Mouse (Mus musculus): ENCODE data around the gene Gm5039. TPM values are rescaled to one million over a fixed set of nuclear protein-coding genes. Genes with fewer than 3 reads are reported as not detected.
A peak's percentile ranks its signal among the peaks of the same experiment; 100 is the strongest.
"Not testable (repeated sequence)": the region's sequence is repeated elsewhere in the genome, so short reads cannot be mapped to it uniquely, and the experiment has no call there.

Gene Gm5039
- polyA plus RNA-seq (2015; fragmentation: Nextera tagmentation; extraction: Ambion mirVana) = not detected in 2 replicates

DNA sequence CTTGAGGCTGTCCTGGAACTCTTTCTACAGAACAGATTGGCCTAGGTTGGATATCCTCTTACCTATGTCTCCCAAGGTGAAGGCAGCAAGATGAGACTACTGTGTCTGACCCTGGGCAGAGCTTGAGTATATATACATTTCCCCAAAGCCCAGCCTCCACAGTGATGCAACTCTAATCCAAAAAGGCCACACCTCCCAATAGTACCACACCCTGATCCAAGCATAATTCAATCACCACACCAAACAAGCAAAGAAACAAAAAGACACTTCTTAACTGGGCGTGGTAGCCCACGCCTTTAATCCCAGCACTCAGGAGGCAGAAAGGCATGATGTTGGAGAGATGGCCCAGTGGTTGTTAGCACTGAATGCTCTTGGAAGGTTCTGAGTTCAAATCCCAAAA, at the start of gene Gm5039:
Gene Gm5039 (minus strand): TSS at position 101 of the 400 bp plus-strand sequence.
- not testable (repeated sequence) for H3K4me1 ChIP-seq (ENCODE audit: insufficient read depth); H3K27me3 ChIP-seq (ENCODE audit: insufficient read depth, low read length); H3K36me3 ChIP-seq (replicated peaks; ENCODE audit: insufficient read depth, low read length); DNase-seq; H3K9me3 ChIP-seq (ENCODE audit: low read length); H3K27ac ChIP-seq (ENCODE audit: low read depth); H3K9ac ChIP-seq (replicated peaks); H3K4me3 ChIP-seq (ENCODE audit: low read depth, low read length); ATAC-seq; H3K4me2 ChIP-seq (ENCODE audit: low read depth, low read length)
- WGBS (ENCODE audit: insufficient replicate concordance) = 85% methylated on average over 2 of the region's 2 CpGs

DNA sequence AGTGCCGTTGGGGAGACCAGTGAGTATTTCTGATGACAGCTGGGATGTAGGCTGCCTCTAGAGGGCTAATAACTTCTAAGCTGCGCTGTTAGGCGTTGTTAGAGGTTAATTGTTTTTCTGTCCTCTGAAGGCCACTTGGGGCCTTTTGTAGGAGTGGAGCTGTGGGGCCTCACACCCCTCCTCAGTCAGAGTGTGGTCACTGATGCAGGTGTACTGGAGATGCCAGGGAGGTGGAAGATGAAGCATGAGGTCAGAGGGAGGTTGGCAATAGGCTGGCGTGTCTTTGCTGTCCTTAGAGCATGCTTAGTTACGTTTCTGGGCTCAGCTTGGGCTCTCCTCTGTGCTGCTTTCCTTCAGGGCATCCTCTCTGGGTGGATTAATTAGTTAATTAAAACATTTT, 48.2 kb upstream of the Gm5039 start:
- ATAC-seq (no peak), DNase-seq (no peak)
- no peak overlapping the region for H3K9ac ChIP-seq (replicated peaks)
- no peaks in the 10 kb centered on the region for H3K36me3 ChIP-seq (replicated peaks; ENCODE audit: insufficient read depth, low read length)
- H3K4me2 ChIP-seq (ENCODE audit: low read depth, low read length) = no peak overlapping the region
- no peaks in the 10 kb centered on the region; the same call in 1 of the 2 replicates for H3K4me1 ChIP-seq (ENCODE audit: insufficient read depth)
- no peak overlapping the region for H3K27ac ChIP-seq (ENCODE audit: low read depth)
- no peaks in the 10 kb centered on the region for H3K9me3 ChIP-seq (ENCODE audit: low read length)
- no peak overlapping the region for H3K4me3 ChIP-seq (ENCODE audit: low read depth, low read length)
- H3K27me3 ChIP-seq (ENCODE audit: insufficient read depth, low read length) = no peaks in the 10 kb centered on the region
- TF ChIP-seq EP300 (IDR thresholded peaks at IDR 0.05; ENCODE audit: low read depth) = no peak
- no peak for TF ChIP-seq CTCF (IDR thresholded peaks at IDR 0.05; ENCODE audit: low read depth)
- WGBS (ENCODE audit: insufficient replicate concordance) = 86% methylated on average over 5 of the region's 5 CpGs

DNA sequence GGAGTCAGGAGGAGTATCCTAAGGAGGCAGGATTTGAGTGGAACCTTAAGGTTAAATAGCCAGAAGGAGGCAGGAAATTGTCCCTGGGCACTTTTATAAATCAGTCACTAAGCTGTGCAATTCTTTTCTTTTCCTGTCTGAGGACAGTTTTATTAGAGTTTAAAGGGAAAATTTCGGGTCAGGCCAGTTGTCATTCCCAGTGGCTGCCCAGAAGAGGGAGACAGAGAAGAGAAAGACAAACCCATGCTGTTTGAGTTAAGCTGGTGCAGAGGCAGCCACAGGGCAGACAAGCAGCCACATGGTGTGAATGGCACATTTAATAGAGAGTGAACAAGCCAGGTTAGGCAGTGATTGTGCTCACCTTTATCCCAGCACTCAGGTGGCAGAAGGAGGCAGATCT, 46.5 kb upstream of the Gm5039 start:
- 15% methylated on average over 1 of the region's 1 CpGs for WGBS (ENCODE audit: insufficient replicate concordance)
- H3K4me2 ChIP-seq (ENCODE audit: low read depth, low read length); H3K4me3 ChIP-seq (ENCODE audit: low read depth, low read length); H3K9me3 ChIP-seq (ENCODE audit: low read length); ATAC-seq; H3K27ac ChIP-seq (ENCODE audit: low read depth); H3K36me3 ChIP-seq (replicated peaks; ENCODE audit: insufficient read depth, low read length); H3K27me3 ChIP-seq (ENCODE audit: insufficient read depth, low read length); H3K4me1 ChIP-seq (ENCODE audit: insufficient read depth); H3K9ac ChIP-seq (replicated peaks); DNase-seq: not testable (repeated sequence)

- H3K9me3 ChIP-seq (ENCODE audit: low read length); ATAC-seq; H3K27me3 ChIP-seq (ENCODE audit: insufficient read depth, low read length); H3K4me2 ChIP-seq (ENCODE audit: low read depth, low read length); H3K27ac ChIP-seq (ENCODE audit: low read depth); H3K4me3 ChIP-seq (ENCODE audit: low read depth, low read length); DNase-seq; H3K9ac ChIP-seq (replicated peaks); H3K4me1 ChIP-seq (ENCODE audit: insufficient read depth); H3K36me3 ChIP-seq (replicated peaks; ENCODE audit: insufficient read depth, low read length): not testable (repeated sequence)
- WGBS (ENCODE audit: insufficient replicate concordance) = 56% methylated on average over 4 of the region's 4 CpGs
Measured at GRCm38 (mm10) chr12:88369690-88370089, 45.9 kb upstream of the Gm5039 start.

- TF ChIP-seq EP300 (IDR thresholded peaks at IDR 0.05; ENCODE audit: low read depth) (no peak), CTCF (IDR thresholded peaks at IDR 0.05; ENCODE audit: low read depth) (no peak)
- 56% methylated on average over 4 of the region's 4 CpGs for WGBS (ENCODE audit: insufficient replicate concordance)
- no peaks in the 10 kb centered on the region; the same call in 1 of the 2 replicates for H3K4me1 ChIP-seq (ENCODE audit: insufficient read depth)
Measured at GRCm38 (mm10) chr12:88368618-88369017, 44.8 kb upstream of the Gm5039 start.

GRCm38 (mm10) chr12:88367673-88368072, 43.8 kb upstream of the Gm5039 start:
- ATAC-seq = no peak
- H3K4me2 ChIP-seq (ENCODE audit: low read depth, low read length) = no peak overlapping the region
- H3K4me1 ChIP-seq (ENCODE audit: insufficient read depth) = no peaks in the 10 kb centered on the region; the same call in 1 of the 2 replicates
- H3K9me3 ChIP-seq (ENCODE audit: low read length) = no peaks in the 10 kb centered on the region
- no peak for DNase-seq
- no peak overlapping the region for H3K27ac ChIP-seq (ENCODE audit: low read depth)
- 59% methylated on average over 4 of the region's 4 CpGs for WGBS (ENCODE audit: insufficient replicate concordance)
- H3K27me3 ChIP-seq (ENCODE audit: insufficient read depth, low read length) = no peaks in the 10 kb centered on the region
- no peak overlapping the region for H3K9ac ChIP-seq (replicated peaks)
- no peak overlapping the region for H3K4me3 ChIP-seq (ENCODE audit: low read depth, low read length)
- no peaks in the 10 kb centered on the region for H3K36me3 ChIP-seq (replicated peaks; ENCODE audit: insufficient read depth, low read length)
- no peak for TF ChIP-seq EP300 (IDR thresholded peaks at IDR 0.05; ENCODE audit: low read depth)
- TF ChIP-seq CTCF (IDR thresholded peaks at IDR 0.05; ENCODE audit: low read depth) = no peak

More at GRCm38 (mm10) chr12:88368618-88369017, 44.8 kb upstream of the Gm5039 start:
- H3K27me3 ChIP-seq (ENCODE audit: insufficient read depth, low read length) = no peaks in the 10 kb centered on the region
- no peak overlapping the region for H3K27ac ChIP-seq (ENCODE audit: low read depth)
- ATAC-seq (peak; percentile 64), DNase-seq (no peak)
- H3K9ac ChIP-seq (replicated peaks) = no peak overlapping the region
- no peaks in the 10 kb centered on the region for H3K9me3 ChIP-seq (ENCODE audit: low read length)
- no peaks in the 10 kb centered on the region for H3K36me3 ChIP-seq (replicated peaks; ENCODE audit: insufficient read depth, low read length)
- no peak overlapping the region for H3K4me3 ChIP-seq (ENCODE audit: low read depth, low read length)
- H3K4me2 ChIP-seq (ENCODE audit: low read depth, low read length) = no peak overlapping the region

- Histone ChIP-seq H3K4me2 (ENCODE audit: low read depth, low read length) (peak overlapping the region; percentile 94), H3K36me3 (replicated peaks; ENCODE audit: insufficient read depth, low read length) (no peaks in the 10 kb centered on the region), H3K9ac (replicated peaks) (peak overlapping the region; percentile 77), H3K27me3 (ENCODE audit: insufficient read depth, low read length) (no peaks in the 10 kb centered on the region), H3K4me1 (ENCODE audit: insufficient read depth) (peaks cover 4% of the 10 kb centered on the region; the same call in 1 of the 2 replicates), H3K4me3 (ENCODE audit: low read depth, low read length) (peak overlapping the region; percentile 70), H3K27ac (ENCODE audit: low read depth) (peak overlapping the region; percentile 94), H3K9me3 (ENCODE audit: low read length) (no peaks in the 10 kb centered on the region)
- WGBS (ENCODE audit: insufficient replicate concordance) = 37% methylated on average over 9 of the region's 9 CpGs
- TF ChIP-seq EP300 (IDR thresholded peaks at IDR 0.05; ENCODE audit: low read depth) (no peak), CTCF (IDR thresholded peaks at IDR 0.05; ENCODE audit: low read depth) (no peak)
- ATAC-seq (no peak; the same call in 1 of the 2 replicates), DNase-seq (no peak)
Measured at GRCm38 (mm10) chr12:88361120-88361445, 37.3 kb upstream of the Gm5039 start.
